Mouse (Mus musculus) olfactory bulb, adult 2 months (tissue): ENCODE data around the gene Ewsr1. TPM values are rescaled to one million over a fixed set of nuclear protein-coding genes. Genes with fewer than 3 reads are reported as not detected.
A peak's percentile ranks its signal among the peaks of the same experiment; 100 is the strongest.

Experiments
- H3K27ac ChIP-seq: fragments of 200-500 bp; 2 replicates; pipeline ENCODE4 v1.5.1; 2012; ENCODE audit warnings: low read depth, low read length; ENCODE audit not compliant: insufficient read depth
- H3K4me1 ChIP-seq: fragments of 200-500 bp; 2 replicates; pipeline ENCODE4 v1.6.1; 2012; ENCODE audit warnings: low read length; ENCODE audit not compliant: control insufficient read depth, insufficient read depth
- H3K4me3 ChIP-seq: fragments of 200-500 bp; 2 replicates; pipeline ENCODE4 v1.5.1; 2012; ENCODE audit warnings: mild to moderate bottlenecking, low read depth, low read length, moderate library complexity; ENCODE audit not compliant: insufficient read depth
- CTCF ChIP-seq: fragments of 200-500 bp; IDR thresholded peaks from 2 replicates; pipeline ENCODE4 v1.5.1; 2012; ENCODE audit warnings: low read depth, mild to moderate bottlenecking, low read length, moderate library complexity; ENCODE audit not compliant: insufficient read depth
- POLR2A ChIP-seq: fragments of 200-500 bp; IDR thresholded peaks from 2 replicates; pipeline ENCODE4 v1.6.1; 2012; ENCODE audit warnings: mild to moderate bottlenecking, low read depth, low read length, moderate library complexity; ENCODE audit not compliant: insufficient read depth
- WGBS: fragments of 180-500 bp; shearing (Covaris S2); methylation state at CpG from one replicate; pipeline ENCODE4 v1.1.7; 2018; 5-methylcytosine and 5-hydroxymethylcytosine counted together
- polyA plus RNA-seq: library from polyadenylated mRNA; stranded (reverse); fragments of >200 nt; gene quantifications from 2 replicates; pipeline ENCODE4 v1.2.4, GENCODE M21; 2012; ENCODE audit warnings: low replicate concordance; ENCODE audit not compliant: missing spikeins, insufficient read depth, insufficient read length

Gene Ewsr1
- polyA plus RNA-seq, 1 experiment, result 1,293 TPM

GRCm38 (mm10) chr11:5130111-5130665, 31.1 kb upstream of the Ewsr1 start:
- H3K27ac ChIP-seq, result no peak overlapping the region
- no peak overlapping the region for H3K4me3 ChIP-seq
- TF ChIP-seq POLR2A (no peak), CTCF (no peak)
- no peaks in the 10 kb centered on the region for H3K4me1 ChIP-seq
- 84% methylated on average over 4 of the region's 4 CpGs for WGBS

GRCm38 (mm10) chr11:5129035-5129480, 30.0 kb upstream of the Ewsr1 start:
- WGBS, result 71% methylated on average over 5 of the region's 5 CpGs
- H3K4me1 ChIP-seq, result no peaks in the 10 kb centered on the region
- no peak overlapping the region for H3K4me3 ChIP-seq
- TF ChIP-seq CTCF (no peak), POLR2A (no peak)
- H3K27ac ChIP-seq, result no peak overlapping the region

- no peak overlapping the region for H3K27ac ChIP-seq
- TF ChIP-seq CTCF (no peak), POLR2A (no peak)
- H3K4me1 ChIP-seq, result no peaks in the 10 kb centered on the region
- no peak overlapping the region for H3K4me3 ChIP-seq
- WGBS, result 65% methylated on average over 4 of the region's 4 CpGs
Observed at GRCm38 (mm10) chr11:5125713-5126112, 26.6 kb upstream of the Ewsr1 start.

GRCm38 (mm10) chr11:5114931-5115581, 16.0 kb upstream of the Ewsr1 start:
- TF ChIP-seq CTCF (peak; percentile 100), POLR2A (no peak)
- 27% methylated on average over 13 of the region's 13 CpGs for WGBS
- Histone ChIP-seq H3K4me3 (no peak overlapping the region), H3K4me1 (no peaks in the 10 kb centered on the region), H3K27ac (no peak overlapping the region)

GRCm38 (mm10) chr11:5113645-5114044, 14.6 kb upstream of the Ewsr1 start:
- WGBS, result 70% methylated on average over 7 of the region's 7 CpGs
- TF ChIP-seq POLR2A (no peak), CTCF (no peak)
- no peak overlapping the region for H3K4me3 ChIP-seq
- H3K27ac ChIP-seq, result no peak overlapping the region
- H3K4me1 ChIP-seq, result no peaks in the 10 kb centered on the region

- Histone ChIP-seq H3K4me3 (no peak overlapping the region), H3K27ac (no peak overlapping the region), H3K4me1 (no peaks in the 10 kb centered on the region)
- WGBS, result 77% methylated on average over 8 of the region's 8 CpGs
- TF ChIP-seq CTCF, result no peak
- TF ChIP-seq POLR2A, result no peak
Observed at GRCm38 (mm10) chr11:5109441-5109840, 10.4 kb upstream of the Ewsr1 start.

- no peak for TF ChIP-seq CTCF
- no peak for TF ChIP-seq POLR2A
- H3K4me1 ChIP-seq, result peaks cover 12% of the 10 kb centered on the region
- H3K27ac ChIP-seq, result no peak overlapping the region
- WGBS, result 100% methylated on average over 4 of the region's 4 CpGs
- H3K4me3 ChIP-seq, result no peak overlapping the region
Observed at GRCm38 (mm10) chr11:5103986-5104509, 5.0 kb upstream of the Ewsr1 start.

- TF ChIP-seq POLR2A, result no peak
- TF ChIP-seq CTCF, result no peak
- WGBS, result 92% methylated on average over 7 of the region's 7 CpGs
- Histone ChIP-seq H3K4me3 (no peak overlapping the region), H3K27ac (no peak overlapping the region), H3K4me1 (peaks cover 12% of the 10 kb centered on the region)
Observed at GRCm38 (mm10) chr11:5102384-5102783, 3.3 kb upstream of the Ewsr1 start.

GRCm38 (mm10) chr11:5101641-5102040, 2.6 kb upstream of the Ewsr1 start:
- no peak for TF ChIP-seq CTCF
- no peak for TF ChIP-seq POLR2A
- 87% methylated on average over 6 of the region's 6 CpGs for WGBS
- Histone ChIP-seq H3K4me1 (peaks cover 12% of the 10 kb centered on the region), H3K4me3 (no peak overlapping the region), H3K27ac (no peak overlapping the region)

- Histone ChIP-seq H3K4me3 (no peak overlapping the region), H3K27ac (0 out of 2 replicates have a peak overlapping the region, but pooled peaks have one; percentile 12), H3K4me1 (peaks cover 15% of the 10 kb centered on the region)
- WGBS, result 39% methylated on average over 5 of the region's 5 CpGs
- no peak for TF ChIP-seq POLR2A
- TF ChIP-seq CTCF, result no peak
Observed at GRCm38 (mm10) chr11:5100801-5101200, 1.7 kb upstream of the Ewsr1 start.
